Mouse (Mus musculus) liver, adult (tissue): ENCODE measurements around the gene Cspg5.

Experiments used
- GATA4 ChIP-seq: IDR thresholded peaks from 2 replicates; pipeline ENCODE4 v1.6.1; 2014; ENCODE audit warnings: mild to moderate bottlenecking, low read length; ENCODE audit not compliant: insufficient replicate concordance

Cspg5 gene

DNA sequence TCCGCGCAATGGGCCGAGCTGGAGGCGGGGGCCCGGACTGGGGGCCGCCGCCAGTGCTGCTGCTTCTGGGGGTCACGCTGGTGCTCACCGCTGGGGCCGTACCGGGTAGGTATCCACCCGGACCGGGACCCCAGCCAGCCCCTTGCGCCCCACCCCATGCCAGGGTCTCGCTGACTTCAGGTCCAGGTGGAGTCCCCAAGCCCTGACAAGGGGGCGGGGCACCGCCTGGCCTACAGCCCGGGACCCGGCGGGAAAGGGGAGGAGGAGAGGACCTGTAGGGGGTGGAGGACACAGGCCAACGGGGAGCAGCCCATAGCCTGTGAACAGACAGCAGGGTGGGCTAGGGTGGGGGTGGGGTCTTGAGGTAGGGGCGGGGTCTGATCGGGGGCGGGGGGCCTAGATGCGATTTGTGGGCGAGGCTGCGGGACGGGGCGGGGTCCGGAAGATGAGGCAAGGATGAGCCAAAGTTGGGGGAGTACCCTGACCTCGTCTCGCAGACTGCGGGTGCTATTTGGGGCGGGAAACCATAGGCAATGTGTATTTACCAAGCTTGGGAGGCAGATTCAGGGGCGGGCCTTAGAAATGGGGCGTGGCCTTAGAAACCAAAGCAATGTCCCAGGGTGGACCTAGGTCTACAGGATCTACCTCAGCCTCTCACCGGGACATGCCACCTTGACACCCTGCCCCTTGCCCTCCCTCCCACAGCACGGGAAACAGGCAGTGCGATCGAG, 2.2 kb downstream of the Cspg5 start:
- no peak for TF ChIP-seq GATA4

DNA sequence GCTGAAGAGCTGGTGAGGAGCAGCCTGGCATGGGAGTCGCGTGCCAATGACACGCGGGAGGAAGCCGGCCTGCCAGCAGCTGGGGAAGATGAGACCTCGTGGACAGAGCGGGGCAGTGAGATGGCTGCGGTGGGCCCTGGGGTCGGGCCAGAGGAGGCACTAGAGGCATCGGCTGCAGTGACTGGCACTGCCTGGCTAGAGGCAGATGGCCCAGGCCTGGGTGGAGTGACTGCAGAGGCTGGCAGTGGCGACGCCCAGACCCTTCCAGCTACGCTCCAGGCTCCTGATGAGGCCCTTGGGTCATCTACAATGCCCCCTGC, 2.7 kb downstream of the Cspg5 start:
- TF ChIP-seq GATA4: no peak

DNA sequence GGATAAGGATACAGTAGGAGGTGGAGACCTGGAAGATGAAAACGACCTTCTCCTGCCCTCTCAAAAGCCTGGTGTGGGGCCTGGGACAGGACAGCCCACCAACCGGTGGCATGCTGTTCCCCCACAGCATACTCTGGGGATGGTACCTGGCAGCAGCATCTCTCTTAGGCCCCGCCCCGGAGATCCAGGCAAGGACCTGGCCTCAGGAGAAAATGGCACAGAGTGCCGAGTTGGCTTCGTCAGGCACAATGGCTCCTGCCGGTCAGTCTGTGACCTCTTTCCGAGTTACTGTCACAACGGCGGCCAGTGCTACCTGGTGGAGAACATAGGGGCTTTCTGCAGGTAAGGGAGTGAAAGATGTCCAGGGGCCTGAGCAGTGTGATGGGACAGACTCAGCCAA, 3.5 kb downstream of the Cspg5 start:
- no peak for TF ChIP-seq GATA4

DNA sequence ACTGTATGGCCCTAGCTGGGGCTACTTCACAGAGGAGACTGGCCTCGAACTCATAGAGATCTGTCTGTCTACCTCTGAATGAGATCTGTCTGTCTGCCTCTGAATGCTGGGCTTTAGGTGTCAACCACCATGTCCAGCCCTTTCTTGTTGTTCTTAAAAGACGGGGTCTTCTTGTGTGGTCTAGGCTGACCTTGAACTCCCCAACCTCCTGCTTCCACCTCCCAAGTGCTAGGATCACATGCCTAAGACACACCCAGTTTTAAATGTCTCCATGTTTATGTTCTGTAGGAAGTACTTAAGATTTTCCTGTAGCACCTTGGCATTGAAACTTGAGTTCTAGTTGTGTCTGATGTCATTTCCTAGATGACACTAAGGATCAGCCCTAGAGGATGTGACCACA, 5.3 kb downstream of the Cspg5 start:
- TF ChIP-seq GATA4: no peak

DNA sequence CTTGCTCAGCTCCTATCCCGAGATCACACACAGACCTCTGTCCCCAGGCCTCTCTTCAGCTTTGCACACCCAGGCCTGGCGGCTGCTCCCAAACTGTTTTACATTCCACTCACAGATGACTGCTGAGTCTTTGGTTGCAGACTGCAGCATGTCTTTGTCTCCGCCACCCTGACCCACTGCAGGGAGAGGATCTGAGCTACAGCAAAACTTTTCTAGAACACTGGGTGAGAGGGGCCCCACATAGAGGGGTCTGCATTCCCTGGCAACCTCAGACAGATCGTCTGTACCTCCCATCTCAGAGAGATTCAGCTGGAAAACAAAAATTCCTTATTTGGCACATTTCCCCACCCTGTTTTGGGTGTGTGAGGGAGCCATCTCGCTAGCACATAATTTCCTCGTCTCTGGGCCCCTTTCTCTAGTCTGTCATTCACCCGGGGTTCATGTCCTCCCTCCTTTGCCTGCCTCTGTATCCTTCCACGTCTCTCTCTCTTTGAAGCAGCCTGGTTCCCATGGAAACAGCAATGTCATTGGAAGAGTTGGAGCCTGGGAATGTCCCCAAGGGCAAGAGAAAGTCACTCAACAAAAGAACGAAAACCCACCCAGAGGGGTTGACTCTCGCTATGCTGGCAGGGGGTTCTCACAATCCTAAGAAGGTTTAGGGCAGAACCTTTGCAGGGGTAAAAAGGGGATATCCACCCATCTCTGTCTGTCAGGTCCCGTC, 6.4 kb downstream of the Cspg5 start:
- no peak for TF ChIP-seq GATA4

DNA sequence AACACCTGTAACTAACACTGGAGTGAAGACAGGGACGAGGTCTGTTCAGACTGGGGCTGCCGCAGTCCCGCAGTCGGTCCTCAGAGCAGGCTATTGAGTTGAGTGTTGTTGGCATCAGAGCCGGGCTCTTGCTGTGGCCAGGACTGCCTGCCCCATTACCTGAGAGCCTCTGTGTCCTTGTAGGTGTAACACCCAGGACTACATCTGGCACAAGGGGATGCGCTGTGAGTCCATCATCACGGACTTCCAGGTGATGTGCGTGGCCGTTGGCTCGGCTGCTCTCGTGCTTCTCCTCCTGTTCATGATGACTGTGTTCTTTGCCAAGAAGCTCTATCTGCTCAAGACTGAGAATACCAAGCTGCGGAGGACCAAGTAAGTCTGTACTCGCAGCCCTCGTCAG, 7.2 kb downstream of the Cspg5 start:
- TF ChIP-seq GATA4: no peak

DNA sequence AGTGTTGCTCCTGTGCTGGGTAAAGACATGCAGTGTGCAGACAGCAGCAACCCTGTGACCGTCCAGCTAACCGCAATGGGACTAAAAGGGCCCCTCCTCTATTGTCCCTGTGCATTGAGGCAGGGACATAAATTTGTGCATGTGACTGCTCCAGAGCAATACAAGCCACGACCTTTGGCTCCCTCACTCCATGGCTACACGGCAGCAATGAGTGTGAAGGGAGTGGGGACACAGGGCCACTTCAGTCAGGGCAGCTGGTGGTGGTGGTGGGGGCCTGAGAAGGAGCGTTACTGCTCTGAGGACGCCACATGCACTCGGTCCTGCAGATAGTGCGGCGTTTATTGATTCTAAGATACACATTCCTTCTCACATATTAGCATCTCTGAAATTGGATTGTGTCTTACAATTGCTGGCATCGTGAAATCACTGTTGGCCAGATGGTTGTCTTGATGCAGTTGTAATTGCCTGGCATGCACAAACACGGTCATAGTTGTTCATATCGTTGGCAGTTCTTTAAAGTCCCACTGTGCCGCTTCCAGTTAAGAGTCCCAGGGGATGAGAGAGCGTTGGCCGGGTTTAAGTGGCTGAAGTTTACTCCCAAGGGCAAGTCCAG, 11.9 kb downstream of the Cspg5 start:
- no peak for TF ChIP-seq GATA4

DNA sequence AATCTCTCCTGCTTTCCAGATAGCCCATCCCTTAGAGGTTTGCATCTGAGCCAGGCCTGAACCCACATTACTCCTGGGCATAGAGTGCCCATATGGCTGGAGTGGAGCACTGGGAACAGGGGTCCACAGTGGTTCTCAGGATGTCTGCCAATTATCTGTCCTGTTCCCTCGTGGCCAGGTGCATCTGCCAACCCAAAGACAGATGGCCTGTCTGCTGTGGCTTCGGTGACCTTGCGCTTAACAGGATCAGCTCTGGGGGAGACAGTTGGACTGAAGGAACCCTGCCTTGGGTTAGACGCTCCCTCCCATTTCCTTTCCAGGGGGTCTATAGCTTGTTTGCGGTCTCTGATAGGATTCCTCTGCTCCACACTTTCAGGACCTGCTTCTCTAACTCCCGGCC, 15.1 kb downstream of the Cspg5 start:
- TF ChIP-seq GATA4: no peak

DNA sequence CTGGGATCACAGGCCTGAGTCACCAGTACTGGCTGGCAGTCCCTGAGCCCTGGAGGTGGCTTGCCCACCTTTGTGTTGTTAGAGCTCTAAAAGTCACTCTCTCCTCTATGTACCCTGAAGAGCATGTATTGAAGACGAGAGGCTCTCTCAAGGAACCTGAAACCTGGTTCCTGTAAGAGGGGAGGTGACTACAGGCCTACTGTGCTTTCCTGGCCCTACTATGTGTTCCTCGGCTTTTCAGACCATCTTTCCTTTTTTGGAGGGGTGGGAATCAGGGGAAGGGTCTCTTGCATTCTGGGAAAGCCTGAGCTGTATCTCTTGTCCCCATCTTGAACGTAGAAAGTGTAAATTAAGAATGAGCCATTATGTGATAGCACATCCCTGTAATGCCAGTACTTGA, 15.5 kb downstream of the Cspg5 start:
- TF ChIP-seq GATA4: no peak

DNA sequence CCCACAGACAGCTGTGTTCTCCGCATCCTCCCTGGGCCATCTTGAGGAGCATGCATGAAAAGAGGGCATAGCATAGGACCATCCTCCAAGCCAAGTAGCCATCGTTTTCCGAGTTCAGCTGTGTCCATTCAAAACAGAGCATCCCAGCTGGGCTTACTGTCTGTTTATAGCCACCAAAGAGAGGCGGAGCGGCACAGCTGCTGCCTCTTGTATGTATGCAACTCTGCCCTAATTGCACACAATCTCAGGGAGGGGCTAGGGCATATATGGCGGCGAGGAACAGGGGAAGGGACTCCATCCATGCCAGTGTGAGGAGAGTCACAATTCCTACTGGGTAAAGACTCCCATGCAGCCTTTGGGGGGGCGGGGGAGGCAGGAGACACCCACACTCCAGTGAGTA, 19.6 kb downstream of the Cspg5 start:
- TF ChIP-seq GATA4: no peak

DNA sequence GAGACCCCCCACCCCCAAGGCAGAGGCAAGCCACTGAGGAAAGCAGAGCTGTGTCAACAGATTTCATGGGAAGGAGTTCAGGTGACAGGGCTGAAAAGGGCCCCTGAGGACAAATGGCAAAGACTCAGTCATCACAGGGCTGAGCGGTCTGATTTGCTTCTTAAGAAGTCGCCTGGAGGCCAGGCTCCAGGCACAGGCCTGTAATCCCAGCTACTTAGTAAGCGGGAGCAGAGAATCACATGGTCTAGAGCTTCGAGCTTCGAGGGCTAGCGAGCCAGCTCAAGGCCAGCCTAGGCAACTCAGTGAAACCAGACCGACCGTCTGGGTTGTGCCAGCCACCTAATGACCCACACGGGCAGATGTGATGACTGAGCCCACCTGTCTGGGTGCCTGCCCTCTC, 21.4 kb downstream of the Cspg5 start:
- no peak for TF ChIP-seq GATA4

DNA sequence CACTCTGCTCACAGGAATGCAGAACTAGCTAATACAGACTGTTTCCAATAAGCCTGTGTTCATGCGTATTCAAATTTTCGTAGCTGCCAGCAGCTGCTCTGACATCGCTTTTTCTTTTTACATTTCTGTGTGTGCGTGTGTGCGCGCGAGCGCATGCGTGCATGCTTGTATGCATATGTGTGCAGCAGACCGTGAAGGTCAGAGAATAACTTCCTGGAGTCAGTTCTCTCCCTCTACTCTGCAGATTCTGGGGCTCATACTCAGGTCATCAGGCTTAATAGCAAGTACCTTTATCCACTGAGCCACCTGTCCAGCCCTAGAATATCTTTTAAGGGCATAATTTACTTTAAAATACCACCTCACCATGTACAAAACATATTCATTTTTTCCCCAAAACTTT, 24.8 kb downstream of the Cspg5 start:
- no peak for TF ChIP-seq GATA4

DNA sequence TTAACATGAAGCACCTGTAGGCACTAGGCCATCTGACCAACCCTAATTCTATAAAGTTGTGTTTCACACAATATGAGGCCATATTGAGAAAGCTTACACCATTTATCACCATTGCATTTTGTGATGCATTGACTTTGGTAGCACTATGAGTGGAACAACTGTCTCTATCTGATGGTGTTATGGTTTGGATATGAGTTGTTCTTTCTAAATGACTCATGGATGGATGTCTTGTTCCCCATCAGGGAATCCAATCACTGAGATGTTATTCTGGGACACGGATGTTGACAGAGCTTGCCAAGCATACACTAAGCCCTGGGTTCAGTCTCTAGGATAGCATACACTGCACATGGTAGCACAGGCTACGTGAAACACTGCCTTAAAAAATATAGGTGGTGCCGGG, 28.7 kb downstream of the Cspg5 start:
- no peak for TF ChIP-seq GATA4

DNA sequence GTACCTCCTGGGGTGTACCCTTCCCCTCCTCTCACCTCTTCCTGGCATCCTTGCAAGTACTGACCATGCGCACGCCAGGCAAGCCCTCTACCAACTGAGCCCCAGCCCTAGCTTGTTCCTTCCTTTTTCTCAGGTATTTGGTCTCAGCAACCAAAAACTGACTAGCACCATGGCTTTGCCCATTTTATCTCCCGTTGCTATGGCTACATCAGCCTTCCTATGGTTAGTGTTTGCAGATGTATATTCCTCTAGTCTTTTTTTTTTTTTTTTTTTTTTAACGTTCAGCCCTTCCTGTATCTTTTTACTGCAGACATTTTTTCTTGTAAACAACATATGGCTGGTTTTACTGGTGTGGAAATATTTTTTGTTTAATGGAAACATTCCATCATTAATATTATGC, 29.9 kb downstream of the Cspg5 start:
- no peak for TF ChIP-seq GATA4

DNA sequence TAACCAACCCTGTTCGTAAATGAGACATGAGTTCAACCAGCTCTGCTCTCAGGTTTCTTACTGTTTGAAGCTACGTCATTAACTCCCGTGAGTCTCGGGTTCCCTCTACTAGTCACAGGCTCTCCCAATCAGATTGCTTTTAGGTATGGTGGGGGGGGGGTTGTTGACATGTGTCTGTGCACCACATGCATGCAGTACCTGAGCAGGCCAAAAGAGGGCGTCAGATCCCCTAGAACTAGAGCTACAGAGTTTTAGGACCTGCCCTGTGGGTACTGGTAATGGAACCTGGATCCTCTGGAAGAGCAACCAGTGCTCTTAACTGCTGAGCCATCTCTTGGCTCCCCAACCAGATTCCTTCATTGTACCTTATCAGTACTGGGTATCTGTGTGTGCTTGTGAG, 32.3 kb downstream of the Cspg5 start:
- no peak for TF ChIP-seq GATA4

DNA sequence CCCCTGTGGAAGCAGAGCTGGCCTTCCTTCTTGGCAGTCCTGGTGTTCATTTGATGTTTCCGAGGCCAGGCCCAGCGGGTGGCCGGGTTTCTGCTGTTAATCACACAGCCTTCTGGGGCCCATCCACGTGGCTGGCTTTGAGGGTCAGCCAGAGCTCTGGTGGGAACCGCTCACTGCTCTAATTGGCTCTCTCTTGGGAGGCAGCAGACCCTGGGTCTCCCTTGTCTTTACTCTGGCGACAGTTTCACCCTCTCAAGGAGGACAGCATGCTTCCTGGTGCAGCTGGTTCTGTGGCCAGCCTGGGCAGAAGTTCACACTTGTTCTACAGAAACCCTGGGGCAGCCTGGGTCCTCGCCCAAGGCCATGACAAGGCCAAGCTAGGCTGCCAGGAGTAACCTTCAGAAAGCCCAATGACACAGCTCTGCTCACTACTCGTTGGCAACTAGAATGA, 33.9 kb downstream of the Cspg5 start:
- no peak for TF ChIP-seq GATA4
